Mouse (Mus musculus): ENCODE measurements around the gene Fgfr2. TPM values are rescaled to one million over a fixed set of nuclear protein-coding genes. Genes with fewer than 3 reads are reported as not detected.

Gene Fgfr2
- polyA plus RNA-seq, 1 experiment from 2014 or later: 106 TPM

GRCm38 (mm10) chr7:132812619-132813415 lies 310.3 kb downstream of the Fgfr2 start:
- Histone ChIP-seq H3K4me3 (ENCODE audit: low read depth, low read length) (peak overlapping the region; percentile 68), H3K27me3 (replicated peaks; ENCODE audit: control insufficient read depth, insufficient read depth, low read length) (no peaks in the 10 kb centered on the region), H3K27ac (replicated peaks; ENCODE audit: low read depth, low read length) (peak overlapping the region; percentile 88), H3K36me3 (ENCODE audit: control insufficient read depth, insufficient read depth, low read length) (no peaks in the 10 kb centered on the region), H3K4me2 (ENCODE audit: low read depth, low read length) (peak overlapping the region; percentile 84), H3K9me3 (ENCODE audit: control insufficient read depth, low read length) (no peaks in the 10 kb centered on the region), H3K4me1 (ENCODE audit: control insufficient read depth, insufficient read depth, low read length) (peaks cover 34% of the 10 kb centered on the region), H3K9ac (ENCODE audit: low read depth, low read length) (peak overlapping the region; percentile 81)
- DNase-seq (ENCODE audit: low spot score) (peak; percentile 57), ATAC-seq (ENCODE audit: low read depth) (peak; percentile 23; the same call in 1 of the 2 replicates)
- under 1% methylated on average over 37 of the region's 59 CpGs for WGBS

GRCm38 (mm10) chr7:132811716-132812618 lies 311.2 kb downstream of the Fgfr2 start:
- no peak for ATAC-seq (ENCODE audit: low read depth)
- WGBS: 8% methylated on average over 23 of the region's 23 CpGs

GRCm38 (mm10) chr7:132810879-132811278 lies 312.3 kb downstream of the Fgfr2 start:
- Histone ChIP-seq H3K27me3 (replicated peaks; ENCODE audit: control insufficient read depth, insufficient read depth, low read length) (no peaks in the 10 kb centered on the region), H3K4me3 (ENCODE audit: low read depth, low read length) (no peak overlapping the region), H3K27ac (replicated peaks; ENCODE audit: low read depth, low read length) (no peak overlapping the region), H3K36me3 (ENCODE audit: control insufficient read depth, insufficient read depth, low read length) (no peaks in the 10 kb centered on the region), H3K4me1 (ENCODE audit: control insufficient read depth, insufficient read depth, low read length) (peaks cover 45% of the 10 kb centered on the region), H3K4me2 (ENCODE audit: low read depth, low read length) (peak overlapping the region; percentile 84), H3K9ac (ENCODE audit: low read depth, low read length) (no peak overlapping the region), H3K9me3 (ENCODE audit: control insufficient read depth, low read length) (no peaks in the 10 kb centered on the region)
- ATAC-seq (ENCODE audit: low read depth) (peak; percentile 9; the same call in 1 of the 2 replicates), DNase-seq (ENCODE audit: low spot score) (peak; percentile 88)
- WGBS: 37% methylated on average over 1 of the region's 1 CpGs

More at GRCm38 (mm10) chr7:132811716-132812618, 311.2 kb downstream of the Fgfr2 start:
- Histone ChIP-seq H3K4me3 (ENCODE audit: low read depth, low read length) (peak overlapping the region; percentile 68), H3K4me2 (ENCODE audit: low read depth, low read length) (peak overlapping the region; percentile 84), H3K9ac (ENCODE audit: low read depth, low read length) (peak overlapping the region; percentile 81), H3K36me3 (ENCODE audit: control insufficient read depth, insufficient read depth, low read length) (no peaks in the 10 kb centered on the region), H3K27me3 (replicated peaks; ENCODE audit: control insufficient read depth, insufficient read depth, low read length) (no peaks in the 10 kb centered on the region), H3K9me3 (ENCODE audit: control insufficient read depth, low read length) (no peaks in the 10 kb centered on the region), H3K27ac (replicated peaks; ENCODE audit: low read depth, low read length) (peak overlapping the region; percentile 88), H3K4me1 (ENCODE audit: control insufficient read depth, insufficient read depth, low read length) (peaks cover 42% of the 10 kb centered on the region)
- peak; percentile 63 for DNase-seq (ENCODE audit: low spot score)

GRCm38 (mm10) chr7:132810368-132810767 lies 312.8 kb downstream of the Fgfr2 start:
- H3K9me3 ChIP-seq (ENCODE audit: control insufficient read depth, low read length): no peaks in the 10 kb centered on the region
- ATAC-seq (ENCODE audit: low read depth) (peak; percentile 26; the same call in 1 of the 2 replicates), DNase-seq (ENCODE audit: low spot score) (peak; percentile 79)
- H3K4me3 ChIP-seq (ENCODE audit: low read depth, low read length): no peak overlapping the region
- H3K4me2 ChIP-seq (ENCODE audit: low read depth, low read length): peak overlapping the region; percentile 29
- H3K27ac ChIP-seq (replicated peaks; ENCODE audit: low read depth, low read length): 0 out of 2 replicates have a peak overlapping the region, but pooled peaks have one; percentile 13
- no peaks in the 10 kb centered on the region for H3K27me3 ChIP-seq (replicated peaks; ENCODE audit: control insufficient read depth, insufficient read depth, low read length)
- H3K4me1 ChIP-seq (ENCODE audit: control insufficient read depth, insufficient read depth, low read length): peaks cover 45% of the 10 kb centered on the region
- no peaks in the 10 kb centered on the region for H3K36me3 ChIP-seq (ENCODE audit: control insufficient read depth, insufficient read depth, low read length)
- WGBS: 14% methylated on average over 6 of the region's 6 CpGs
- no peak overlapping the region for H3K9ac ChIP-seq (ENCODE audit: low read depth, low read length)

GRCm38 (mm10) chr7:132809721-132810120 lies 313.4 kb downstream of the Fgfr2 start:
- Histone ChIP-seq H3K36me3 (ENCODE audit: control insufficient read depth, insufficient read depth, low read length) (no peaks in the 10 kb centered on the region), H3K4me2 (ENCODE audit: low read depth, low read length) (peak overlapping the region; percentile 38), H3K27ac (replicated peaks; ENCODE audit: low read depth, low read length) (peak overlapping the region; percentile 79), H3K9ac (ENCODE audit: low read depth, low read length) (peak overlapping the region; percentile 36; the same call in 1 of the 2 replicates), H3K9me3 (ENCODE audit: control insufficient read depth, low read length) (no peaks in the 10 kb centered on the region), H3K4me1 (ENCODE audit: control insufficient read depth, insufficient read depth, low read length) (peaks cover 45% of the 10 kb centered on the region), H3K4me3 (ENCODE audit: low read depth, low read length) (no peak overlapping the region), H3K27me3 (replicated peaks; ENCODE audit: control insufficient read depth, insufficient read depth, low read length) (no peaks in the 10 kb centered on the region)
- ATAC-seq (ENCODE audit: low read depth) (no peak), DNase-seq (ENCODE audit: low spot score) (no peak)
- 32% methylated on average over 6 of the region's 6 CpGs for WGBS

GRCm38 (mm10) chr7:132808841-132809682 lies 314.1 kb downstream of the Fgfr2 start:
- Histone ChIP-seq H3K4me1 (ENCODE audit: control insufficient read depth, insufficient read depth, low read length) (peaks cover 45% of the 10 kb centered on the region), H3K9me3 (ENCODE audit: control insufficient read depth, low read length) (no peaks in the 10 kb centered on the region), H3K27ac (replicated peaks; ENCODE audit: low read depth, low read length) (peak overlapping the region; percentile 79), H3K27me3 (replicated peaks; ENCODE audit: control insufficient read depth, insufficient read depth, low read length) (no peaks in the 10 kb centered on the region), H3K9ac (ENCODE audit: low read depth, low read length) (peak overlapping the region; percentile 36; the same call in 1 of the 2 replicates), H3K4me2 (ENCODE audit: low read depth, low read length) (peak overlapping the region; percentile 38), H3K4me3 (ENCODE audit: low read depth, low read length) (no peak overlapping the region), H3K36me3 (ENCODE audit: control insufficient read depth, insufficient read depth, low read length) (no peaks in the 10 kb centered on the region)
- 5% methylated on average over 20 of the region's 20 CpGs for WGBS
- peak; percentile 9; the same call in 1 of the 2 replicates for ATAC-seq (ENCODE audit: low read depth)
- DNase-seq (ENCODE audit: low spot score): peak; percentile 83

- Histone ChIP-seq H3K4me1 (ENCODE audit: control insufficient read depth, insufficient read depth, low read length) (peaks cover 45% of the 10 kb centered on the region), H3K27ac (replicated peaks; ENCODE audit: low read depth, low read length) (peak overlapping the region; percentile 79), H3K36me3 (ENCODE audit: control insufficient read depth, insufficient read depth, low read length) (no peaks in the 10 kb centered on the region), H3K4me2 (ENCODE audit: low read depth, low read length) (peak overlapping the region; percentile 38), H3K4me3 (ENCODE audit: low read depth, low read length) (no peak overlapping the region), H3K9me3 (ENCODE audit: control insufficient read depth, low read length) (no peaks in the 10 kb centered on the region), H3K9ac (ENCODE audit: low read depth, low read length) (peak overlapping the region; percentile 26; the same call in 1 of the 2 replicates), H3K27me3 (replicated peaks; ENCODE audit: control insufficient read depth, insufficient read depth, low read length) (no peaks in the 10 kb centered on the region)
- ATAC-seq (ENCODE audit: low read depth) (no peak), DNase-seq (ENCODE audit: low spot score) (peak; percentile 51)
- 24% methylated on average over 7 of the region's 7 CpGs for WGBS
Measured at GRCm38 (mm10) chr7:132808051-132808796, 314.9 kb downstream of the Fgfr2 start.
